Mouse (Mus musculus) liver, embryonic 14.5 days (tissue): ENCODE measurements around the gene AI854703.

ENCODE experiments used
- CTCF ChIP-seq: IDR thresholded peaks from 2 replicates; pipeline ENCODE4 v1.5.1; 2016; ENCODE audit warnings: antibody characterized with exemption, low read depth, control low read depth
- EP300 ChIP-seq: IDR thresholded peaks from 2 replicates; pipeline ENCODE4 v1.6.1; 2016; ENCODE audit warnings: antibody characterized with exemption, low read depth

DNA sequence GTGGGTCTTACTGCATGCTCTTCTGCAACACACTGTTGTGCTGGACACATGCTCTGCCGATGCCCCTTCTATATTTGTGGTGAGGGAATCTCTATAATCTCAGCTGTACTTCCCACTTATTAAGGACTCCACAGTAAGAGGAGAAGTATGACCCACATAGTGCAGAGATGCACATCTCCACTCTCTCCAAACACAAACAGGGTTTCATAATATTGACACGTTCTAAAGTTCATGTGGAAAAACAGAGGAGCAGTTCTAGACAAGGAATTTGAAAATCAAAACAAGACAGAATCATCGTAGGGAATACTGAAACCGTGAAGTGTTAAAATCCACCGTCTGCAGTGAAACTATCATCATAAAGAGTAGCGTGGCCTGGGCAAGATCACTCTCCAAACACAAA is 34.7 kb upstream of the AI854703 start:
- no peak for TF ChIP-seq CTCF
- no peak for TF ChIP-seq EP300
